Mouse (Mus musculus) heart, embryonic 12.5 days (tissue): ENCODE data around the gene Gm42517. TPM values are rescaled to one million over a fixed set of nuclear protein-coding genes. Genes with fewer than 3 reads are reported as not detected.

ENCODE experiments used
- ATAC-seq: fragments of 200-750 bp; cut with Nextera tagmentation; 2 replicates; pipeline ENCODE4 v1.8.0; 2017; ENCODE audit warnings: moderate TSS enrichment, moderate library complexity; ENCODE audit not compliant: insufficient number of reproducible peaks, low FRiP score
- H3K27ac ChIP-seq: fragments of 300-500 bp; sonication (generic); 2 replicates; pipeline ENCODE4 v1.5.1; 2016; ENCODE audit warnings: mild to moderate bottlenecking, moderate library complexity; ENCODE audit not compliant: poor library complexity, severe bottlenecking
- H3K27me3 ChIP-seq: fragments of 300-500 bp; sonication (generic); replicated peaks from 2 replicates; pipeline ENCODE4 v1.6.1; 2016; ENCODE audit warnings: mild to moderate bottlenecking, moderate library complexity
- H3K36me3 ChIP-seq: fragments of 300-500 bp; sonication (generic); 2 replicates; pipeline ENCODE4 v1.6.1; 2016; ENCODE audit warnings: mild to moderate bottlenecking, moderate library complexity
- H3K4me1 ChIP-seq: fragments of 300-500 bp; sonication (generic); replicated peaks from 2 replicates; pipeline ENCODE4 v1.6.1; 2016; ENCODE audit warnings: mild to moderate bottlenecking
- H3K4me2 ChIP-seq: fragments of 300-500 bp; sonication (generic); 2 replicates; pipeline ENCODE4 v1.6.1; 2016; ENCODE audit warnings: mild to moderate bottlenecking, moderate library complexity
- H3K4me3 ChIP-seq: fragments of 300-500 bp; sonication (generic); 2 replicates; pipeline ENCODE4 v1.5.1; 2016; ENCODE audit warnings: mild to moderate bottlenecking
- H3K9ac ChIP-seq: fragments of 300-500 bp; sonication (generic); 2 replicates; pipeline ENCODE4 v1.6.1; 2016; ENCODE audit warnings: mild to moderate bottlenecking, moderate library complexity
- H3K9me3 ChIP-seq: fragments of 300-500 bp; sonication (generic); replicated peaks from 2 replicates; pipeline ENCODE4 v1.6.1; 2016; ENCODE audit warnings: mild to moderate bottlenecking, moderate library complexity
- WGBS: fragments of 180-500 bp; shearing (Covaris S2); methylation state at CpG from one replicate; pipeline ENCODE4 v1.1.7; 2016; 5-methylcytosine and 5-hydroxymethylcytosine counted together
- polyA plus RNA-seq: library from polyadenylated mRNA; unstranded; fragments of >200 nt; fragmentation: Nextera tagmentation; extraction: Ambion mirVana; gene quantifications from 2 replicates; pipeline ENCODE4 v1.2.1, GENCODE M21; 2016

Gene Gm42517
- polyA plus RNA-seq, 1 experiment from 2014 or later = not detected

DNA sequence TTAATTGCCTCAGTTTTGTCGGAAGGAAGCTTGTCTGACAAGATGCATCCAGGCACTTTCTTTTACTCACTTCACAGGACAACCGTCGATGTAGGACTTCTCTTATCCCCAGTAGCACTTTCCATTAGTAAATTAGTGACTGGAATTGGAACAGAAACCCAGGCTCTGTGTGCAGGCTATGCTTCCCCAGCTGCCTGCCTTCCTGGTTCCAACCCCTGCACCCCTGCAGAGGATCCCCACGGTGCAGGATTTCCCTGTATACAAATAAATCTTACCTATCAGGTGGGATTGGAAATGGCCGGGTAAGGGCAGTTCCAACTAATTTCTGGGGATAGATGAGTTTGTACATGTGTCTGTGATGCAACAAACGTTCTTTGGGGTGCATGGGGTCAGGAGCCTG is 2.2 kb upstream of the Gm42517 start:
- Histone ChIP-seq H3K4me2 (no peak overlapping the region), H3K27me3 (peaks cover 88% of the 10 kb centered on the region), H3K4me3 (no peak overlapping the region), H3K9ac (no peak overlapping the region), H3K36me3 (no peaks in the 10 kb centered on the region), H3K9me3 (no peaks in the 10 kb centered on the region), H3K4me1 (peaks cover 24% of the 10 kb centered on the region), H3K27ac (no peak overlapping the region)
- no peak for ATAC-seq
- 3% methylated on average over 6 of the region's 6 CpGs for whole genome bisulfite sequencing

DNA sequence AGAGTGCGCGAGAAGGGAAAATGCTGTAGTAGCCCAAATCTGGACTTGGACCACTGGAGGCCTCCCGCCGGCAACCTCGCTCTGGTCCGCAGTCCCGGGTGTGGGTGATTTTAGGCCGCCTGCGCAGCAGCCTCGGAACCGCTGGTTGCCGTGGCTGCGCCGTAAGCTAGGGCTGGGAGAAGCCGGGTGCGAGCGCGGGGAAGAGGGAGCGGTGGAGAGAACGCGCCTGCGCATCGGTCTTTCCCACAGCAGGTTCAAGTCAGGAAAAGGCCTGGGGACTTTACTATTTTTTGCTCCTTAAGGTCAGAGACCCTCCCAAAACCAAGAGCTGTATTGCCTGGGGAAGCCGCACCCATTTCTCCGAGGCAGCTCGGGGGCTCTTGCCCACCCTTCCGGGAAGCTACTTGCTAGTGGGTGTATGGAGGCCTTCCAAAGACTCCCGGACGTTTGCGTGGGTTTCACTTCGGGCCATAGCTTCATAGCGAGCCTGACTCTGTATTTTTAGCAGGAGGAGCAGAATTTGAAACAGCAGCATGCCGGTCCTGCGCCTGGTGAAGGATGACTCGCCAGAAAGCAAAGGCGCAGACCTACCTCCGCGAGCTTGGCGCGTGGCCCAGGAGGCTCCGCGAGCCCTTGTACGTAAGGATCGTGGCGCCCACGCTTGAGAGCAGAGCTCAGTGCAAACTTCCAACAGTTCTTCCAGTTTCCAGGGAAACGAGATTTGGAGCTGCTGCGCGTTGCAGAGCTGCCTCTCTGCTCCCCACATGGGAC is 1.3 kb upstream of the Gm42517 start:
- Histone ChIP-seq H3K4me2 (peak overlapping the region; percentile 99), H3K27ac (no peak overlapping the region), H3K9ac (peak overlapping the region; percentile 9), H3K4me3 (peak overlapping the region; percentile 64), H3K9me3 (no peaks in the 10 kb centered on the region), H3K36me3 (no peaks in the 10 kb centered on the region), H3K4me1 (peaks cover 24% of the 10 kb centered on the region), H3K27me3 (peaks cover 92% of the 10 kb centered on the region)
- 1% methylated on average over 49 of the region's 49 CpGs for WGBS
- ATAC-seq = no peak

DNA sequence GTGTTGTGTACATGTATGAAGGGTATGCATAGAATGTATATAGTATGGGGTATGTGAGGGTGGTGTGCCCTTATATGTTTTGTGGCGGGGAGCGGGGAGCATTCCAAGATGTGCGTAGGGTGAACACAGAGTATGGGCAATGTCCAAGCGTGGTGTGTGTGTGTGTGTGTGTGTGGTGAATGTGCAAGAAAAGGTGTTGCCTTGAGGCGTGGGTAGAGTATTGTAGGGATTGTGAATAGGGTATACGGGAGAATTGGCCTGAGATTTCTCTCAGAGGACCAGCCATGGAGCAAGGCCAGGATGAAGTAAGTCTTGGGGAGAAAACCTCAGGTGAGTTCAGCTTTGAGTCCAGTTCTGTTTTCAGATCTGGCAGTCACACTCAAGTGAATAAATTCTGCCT is 724 bp upstream of the Gm42517 start:
- Histone ChIP-seq H3K9me3 (no peaks in the 10 kb centered on the region), H3K4me3 (peak overlapping the region; percentile 64), H3K4me1 (peaks cover 24% of the 10 kb centered on the region), H3K27ac (no peak overlapping the region), H3K27me3 (peaks cover 93% of the 10 kb centered on the region), H3K36me3 (no peaks in the 10 kb centered on the region), H3K9ac (no peak overlapping the region), H3K4me2 (peak overlapping the region; percentile 99)
- no peak for ATAC-seq
- WGBS = 6% methylated on average over 6 of the region's 6 CpGs

DNA sequence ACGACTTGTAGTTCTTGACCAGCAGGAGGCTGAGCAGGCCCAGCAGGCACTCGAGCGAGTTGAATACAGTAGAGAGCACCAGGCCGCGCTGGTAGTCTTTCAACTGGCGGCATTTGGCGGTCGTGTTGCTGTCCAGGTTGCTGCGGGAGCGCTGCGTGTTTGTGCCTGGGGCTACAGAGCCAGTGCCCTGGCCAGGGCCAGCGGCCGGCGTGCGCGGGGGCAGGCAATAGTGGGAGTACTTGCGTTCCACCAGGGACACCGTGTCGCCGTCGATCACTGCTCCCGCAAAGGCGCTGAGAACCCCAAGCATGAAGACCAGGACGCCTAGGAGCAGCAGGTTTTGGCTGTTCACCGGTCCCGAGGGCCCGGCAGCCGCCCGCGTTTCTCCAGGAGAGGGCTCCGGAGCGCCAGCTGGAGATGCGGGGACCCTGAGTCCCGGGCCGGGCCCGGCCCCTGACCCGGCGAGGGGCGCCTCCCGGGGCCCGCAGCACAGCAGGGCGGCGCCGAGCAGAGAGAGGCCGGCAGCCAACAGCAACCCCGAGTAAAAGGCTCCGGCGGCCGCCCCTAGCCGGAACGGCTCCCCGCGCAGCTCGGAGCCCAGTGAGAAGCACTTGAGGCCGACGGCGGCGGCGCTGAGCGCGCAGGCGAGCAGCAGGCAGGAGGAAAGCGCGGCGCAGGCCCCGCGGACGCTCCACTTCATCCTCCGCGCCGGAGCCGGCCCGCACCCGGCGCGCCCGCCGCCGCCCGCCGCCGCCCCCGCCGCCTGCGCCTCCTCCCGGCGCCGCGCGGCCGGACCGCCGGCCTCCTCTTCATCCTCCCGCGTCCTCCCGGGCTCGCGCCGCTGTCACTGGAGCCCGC is 509 bp downstream of the Gm42517 start:
- H3K9me3 ChIP-seq = no peaks in the 10 kb centered on the region
- peak overlapping the region; percentile 64 for H3K4me3 ChIP-seq
- ATAC-seq = peak; percentile 36
- H3K27ac ChIP-seq = no peak overlapping the region
- peak overlapping the region; percentile 66 for H3K9ac ChIP-seq
- no peaks in the 10 kb centered on the region for H3K36me3 ChIP-seq
- H3K4me1 ChIP-seq = peaks cover 24% of the 10 kb centered on the region
- whole genome bisulfite sequencing = 2% methylated on average over 82 of the region's 100 CpGs
- peak overlapping the region; percentile 99 for H3K4me2 ChIP-seq
- peaks cover 91% of the 10 kb centered on the region for H3K27me3 ChIP-seq

DNA sequence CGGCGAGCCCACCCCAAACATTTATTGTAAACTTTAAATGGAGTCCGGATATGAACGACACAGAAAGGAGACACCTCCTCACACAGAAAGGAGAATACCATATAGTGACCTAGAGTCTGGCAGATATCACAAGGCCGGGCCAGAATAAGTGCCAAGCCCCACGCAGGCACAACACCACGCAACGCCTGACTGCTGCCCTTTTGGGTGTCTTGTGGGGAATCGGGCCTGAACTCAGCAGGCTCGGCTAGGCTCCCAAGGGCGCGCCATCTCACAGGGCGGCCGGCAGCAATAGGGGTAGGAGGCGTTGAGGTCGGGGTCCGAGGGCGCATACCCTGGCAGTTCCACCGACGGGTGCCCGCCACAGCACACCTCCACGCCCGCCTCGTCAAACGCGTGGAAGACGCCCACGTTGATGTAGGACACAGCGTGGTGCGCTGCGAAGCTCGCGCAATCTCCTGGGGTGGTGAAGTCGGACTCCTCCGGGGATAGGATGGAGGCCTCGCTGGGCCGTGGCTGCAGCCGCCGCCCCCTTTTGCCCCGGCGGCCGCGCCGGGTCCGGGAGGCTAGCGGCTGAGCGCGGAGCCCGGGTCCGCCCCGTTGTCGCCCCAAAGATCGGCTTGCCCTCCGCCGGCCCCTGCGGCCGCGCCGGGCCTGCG is 1.3 kb downstream of the Gm42517 start:
- 0 out of 2 replicates have a peak, but pooled peaks have one; percentile 2 for ATAC-seq
- Histone ChIP-seq H3K27ac (no peak overlapping the region), H3K9ac (peak overlapping the region; percentile 47; the same call in 1 of the 2 replicates), H3K4me3 (peak overlapping the region; percentile 64), H3K36me3 (no peaks in the 10 kb centered on the region), H3K4me2 (peak overlapping the region; percentile 99), H3K4me1 (peaks cover 24% of the 10 kb centered on the region), H3K9me3 (no peaks in the 10 kb centered on the region), H3K27me3 (peaks cover 83% of the 10 kb centered on the region)
- 2% methylated on average over 60 of the region's 60 CpGs for WGBS

DNA sequence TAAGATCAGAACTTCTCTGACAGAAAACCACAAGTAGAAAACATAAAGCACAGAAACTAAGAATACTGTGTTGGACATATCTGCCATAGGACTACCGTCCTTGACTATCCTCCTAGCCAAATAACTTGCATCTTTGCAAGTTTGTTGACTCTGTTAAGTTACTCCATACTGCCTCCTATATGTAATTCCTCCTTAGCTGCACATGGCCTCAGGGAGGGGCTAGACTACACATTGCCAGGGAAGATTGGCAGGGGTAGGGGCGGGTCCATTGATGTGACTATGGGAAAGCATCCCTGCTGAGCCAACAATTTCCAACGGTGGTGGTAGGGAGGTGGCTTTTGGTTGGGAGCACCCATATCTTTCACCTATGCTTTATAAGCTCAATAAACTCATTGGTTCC is 5.4 kb downstream of the Gm42517 start:
- H3K4me1 ChIP-seq = peaks cover 5% of the 10 kb centered on the region; the same call in 1 of the 2 replicates
- no peak overlapping the region for H3K4me3 ChIP-seq
- peaks cover 45% of the 10 kb centered on the region for H3K27me3 ChIP-seq
- no peak overlapping the region for H3K4me2 ChIP-seq
- WGBS = 35% methylated on average over 3 of the region's 3 CpGs
- H3K9ac ChIP-seq = no peak overlapping the region
- H3K9me3 ChIP-seq = no peaks in the 10 kb centered on the region
- H3K27ac ChIP-seq = no peak overlapping the region
- no peaks in the 10 kb centered on the region for H3K36me3 ChIP-seq
- ATAC-seq = no peak

DNA sequence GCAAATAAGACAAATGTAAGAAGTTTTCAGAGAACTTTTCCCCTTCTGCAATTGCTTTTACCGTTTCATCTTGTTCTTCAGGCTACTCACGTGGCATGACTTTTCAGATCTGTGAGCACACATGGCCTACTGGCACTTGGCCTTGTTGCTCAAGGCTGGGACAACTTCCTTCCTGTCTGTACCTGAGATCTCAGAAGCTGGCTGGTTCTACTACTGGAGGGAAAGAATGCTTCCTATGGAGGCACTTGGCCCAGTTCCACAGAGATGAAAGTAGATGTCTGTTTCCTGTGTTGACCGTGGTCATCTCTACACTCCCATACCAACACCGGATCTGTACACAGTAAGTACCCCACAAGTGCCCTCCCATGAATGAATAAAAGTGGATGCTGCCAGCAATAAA is 7.5 kb downstream of the Gm42517 start:
- WGBS = 79% methylated on average over 4 of the region's 4 CpGs
- Histone ChIP-seq H3K4me1 (no peaks in the 10 kb centered on the region), H3K9me3 (no peaks in the 10 kb centered on the region), H3K4me2 (no peak overlapping the region), H3K27me3 (peaks cover 25% of the 10 kb centered on the region), H3K27ac (no peak overlapping the region), H3K36me3 (no peaks in the 10 kb centered on the region), H3K4me3 (no peak overlapping the region), H3K9ac (no peak overlapping the region)
- ATAC-seq = no peak

DNA sequence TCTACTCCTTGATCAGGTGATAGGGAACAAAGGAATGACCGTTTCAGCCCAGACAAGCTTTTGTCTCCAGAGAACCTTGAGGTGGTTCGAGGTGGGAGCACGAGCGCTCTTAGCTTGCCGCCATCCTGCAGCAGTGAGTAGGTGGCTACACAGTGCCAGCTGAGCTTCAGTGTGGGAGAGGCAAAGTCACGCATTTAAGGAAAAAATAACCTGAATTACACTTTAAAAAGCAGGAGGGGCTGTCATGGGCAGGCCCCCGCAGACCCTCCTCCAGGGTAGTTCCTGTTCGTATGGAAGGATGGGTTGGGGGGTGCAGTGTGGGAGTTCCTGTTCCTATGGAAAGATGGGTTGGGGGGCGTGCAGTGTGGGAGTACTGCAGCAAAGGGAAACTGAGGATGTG is 8.2 kb downstream of the Gm42517 start:
- 76% methylated on average over 9 of the region's 9 CpGs for WGBS
- Histone ChIP-seq H3K9me3 (no peaks in the 10 kb centered on the region), H3K4me2 (no peak overlapping the region), H3K36me3 (no peaks in the 10 kb centered on the region), H3K9ac (no peak overlapping the region), H3K27ac (no peak overlapping the region), H3K4me3 (no peak overlapping the region), H3K4me1 (no peaks in the 10 kb centered on the region), H3K27me3 (peaks cover 18% of the 10 kb centered on the region)
- no peak for ATAC-seq

DNA sequence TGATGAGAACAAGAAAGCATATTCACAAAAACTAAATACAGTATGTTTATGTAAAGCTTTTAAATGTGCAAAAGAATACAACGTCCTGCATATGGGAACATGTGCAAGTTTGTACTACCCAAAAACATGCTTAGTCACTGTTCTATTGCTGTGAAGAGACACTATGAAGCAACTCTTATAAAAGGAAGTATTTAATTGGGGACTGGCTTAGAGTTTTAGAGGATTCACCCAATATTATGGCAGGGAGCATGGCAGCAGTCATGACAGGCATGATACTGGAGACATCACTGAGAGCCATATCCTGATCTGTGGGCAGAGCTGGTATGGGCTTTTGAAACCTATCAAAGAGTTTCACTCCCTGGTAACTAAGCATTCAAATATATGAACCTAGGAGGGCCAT is 9.9 kb downstream of the Gm42517 start:
- WGBS = 89% methylated on average over 1 of the region's 1 CpGs
- Histone ChIP-seq H3K27ac (no peak overlapping the region), H3K9me3 (no peaks in the 10 kb centered on the region), H3K4me2 (no peak overlapping the region), H3K4me3 (no peak overlapping the region), H3K9ac (no peak overlapping the region), H3K27me3 (peaks cover 1% of the 10 kb centered on the region), H3K36me3 (no peaks in the 10 kb centered on the region), H3K4me1 (no peaks in the 10 kb centered on the region)
- no peak for ATAC-seq

DNA sequence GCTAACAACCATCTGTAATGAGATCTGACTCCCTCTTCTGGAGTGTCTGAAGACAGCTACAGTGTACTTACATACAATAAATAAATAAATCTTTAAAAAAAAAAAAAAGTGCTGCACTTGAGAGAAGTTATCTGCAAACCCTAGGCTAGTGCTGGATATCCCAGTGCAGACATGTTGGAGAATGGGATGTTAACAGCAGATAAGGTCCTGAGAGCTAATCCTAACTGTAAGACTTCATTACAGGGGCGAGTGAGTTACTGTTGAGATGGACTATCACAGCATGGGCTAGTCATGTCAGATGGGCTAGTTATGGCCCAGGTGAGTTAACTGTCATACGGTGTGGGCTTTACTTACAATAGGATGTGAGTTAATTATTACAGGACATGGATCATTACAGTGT is 13.7 kb downstream of the Gm42517 start:
- no peak for ATAC-seq
- WGBS = 81% methylated on average over 2 of the region's 2 CpGs
- H3K4me2 ChIP-seq = no peak overlapping the region
- H3K27ac ChIP-seq = no peak overlapping the region
- H3K9ac ChIP-seq = no peak overlapping the region
- H3K9me3 ChIP-seq = no peaks in the 10 kb centered on the region
- peaks cover 19% of the 10 kb centered on the region for H3K36me3 ChIP-seq
- H3K4me1 ChIP-seq = no peaks in the 10 kb centered on the region
- H3K4me3 ChIP-seq = no peak overlapping the region
- H3K27me3 ChIP-seq = no peaks in the 10 kb centered on the region
